Mouse (Mus musculus) cerebellum, postnatal 14 days (tissue): ENCODE measurements around the gene Olfr981.
"Not testable (repeated sequence)": the region's sequence is repeated elsewhere in the genome, so short reads cannot be mapped to it uniquely, and the experiment has no call there.

ENCODE experiments used
- DNase-seq, 2 experiments: peaks; one replicate each; pipeline ENCODE4 v3.0.0; 2021; ENCODE audit warnings: mixed read lengths in 2 of 2

Gene Olfr981

GRCm38 (mm10) chr9:40021164-40021563 is at the start of gene Olfr981:
Olfr981 (plus strand) TSS chr9:40021464.
- no peak for DNase-seq

- not testable (repeated sequence) for DNase-seq
Measured at GRCm38 (mm10) chr9:39976581-39977145, 44.6 kb upstream of the Olfr981 start.

GRCm38 (mm10) chr9:39991813-39992212 is 29.5 kb upstream of the Olfr981 start, which contains the start of gene Olfr978:
Olfr978 (plus strand) TSS chr9:39992113.
- no peak for DNase-seq

- no peak for DNase-seq
Measured at GRCm38 (mm10) chr9:40003365-40003764, 17.9 kb upstream of the Olfr981 start, which contains the start of gene Olfr979. Olfr979 (minus strand) TSS chr9:40003465.

DNA sequence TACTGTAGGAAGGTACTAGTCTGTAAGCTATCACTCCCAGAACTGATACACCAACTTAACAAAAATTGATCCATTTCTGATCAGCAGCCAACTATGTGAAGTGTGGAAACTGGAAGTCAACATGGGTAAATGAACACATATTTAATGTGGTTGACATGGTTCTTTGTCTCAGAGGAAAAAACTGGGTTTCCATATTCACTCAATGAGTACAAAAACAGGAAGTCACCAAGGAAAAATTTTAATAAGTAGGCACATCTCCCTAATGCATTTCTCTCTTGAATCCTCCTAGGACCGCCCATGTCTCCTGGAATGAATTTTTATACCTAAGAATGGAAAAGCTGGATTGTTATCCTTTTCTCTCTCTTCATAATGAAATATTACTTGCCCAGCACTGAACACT is 11.8 kb upstream of the Olfr981 start, which contains the start of gene Olfr980:
Olfr980 (minus strand) TSS at position 101 of the 400 bp plus-strand sequence.
- DNase-seq = no peak

DNA sequence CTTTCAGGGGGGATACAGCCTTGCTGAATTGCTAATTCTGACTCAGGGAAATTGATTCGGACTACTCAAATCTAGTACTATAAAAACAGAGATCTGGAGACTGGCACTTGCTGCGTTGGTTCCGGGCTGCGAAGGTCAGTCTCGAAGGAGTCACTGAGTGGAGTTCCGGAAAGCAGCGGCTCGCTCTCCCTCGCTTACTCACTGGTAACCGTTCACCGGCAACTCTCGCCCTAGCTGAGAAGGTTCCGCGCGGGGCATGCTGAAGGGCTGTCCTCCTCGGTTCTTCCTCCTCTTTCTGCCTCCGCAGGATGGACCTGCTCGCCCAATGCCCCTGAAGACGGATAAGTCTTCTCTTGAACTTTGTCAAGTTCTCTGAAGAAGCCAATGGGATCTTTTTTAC is 28.9 kb downstream of the Olfr981 start:
- DNase-seq = no peak

DNA sequence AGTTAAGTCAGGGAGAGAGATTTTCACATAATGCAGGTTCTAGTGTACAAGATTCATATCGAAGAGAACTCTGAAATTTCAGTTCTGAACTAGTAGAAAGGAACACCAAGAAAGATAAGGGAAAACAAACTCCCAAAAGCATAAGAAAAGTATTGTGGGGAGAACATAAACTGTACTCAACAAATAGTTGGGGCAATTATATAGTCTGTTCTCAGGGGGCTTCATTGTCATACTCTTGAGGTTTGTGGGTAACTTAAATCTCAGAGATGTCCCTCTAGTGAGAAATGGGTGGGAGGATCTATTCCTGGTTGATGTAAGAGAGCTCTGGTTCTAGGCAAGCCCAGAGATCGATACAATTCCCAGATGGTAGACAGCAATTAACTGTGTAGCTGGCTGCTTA is 52.3 kb downstream of the Olfr981 start, which contains the start of gene Olfr982:
Olfr982 (plus strand) TSS at position 301 of the 400 bp plus-strand sequence.
- DNase-seq = no peak
